In the genomic region with DNA sequence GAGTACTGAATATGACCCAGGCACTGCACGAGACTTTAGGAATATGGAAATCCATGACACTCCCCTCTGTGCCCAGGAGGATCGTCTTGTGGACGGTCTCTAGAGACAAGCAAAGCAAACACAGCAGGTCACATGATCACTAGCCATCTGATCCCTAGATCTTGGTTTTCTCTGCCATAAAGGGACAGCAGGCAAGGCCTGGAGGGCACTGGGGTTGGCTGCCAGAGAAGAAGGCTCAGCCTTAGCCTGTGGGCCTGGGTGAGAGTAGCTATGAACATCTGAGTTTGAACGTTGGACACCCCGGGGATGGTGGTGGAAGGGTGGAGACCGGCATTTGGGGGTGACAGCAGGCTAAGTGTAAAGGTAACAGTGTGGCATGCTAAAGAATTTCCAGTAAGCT, we compare ENCODE assay signal across 28 mouse cellular contexts. TPM values are rescaled to one million over a fixed set of nuclear protein-coding genes. Genes with fewer than 3 reads are reported as not detected.
DNase-seq lines count a peak whose midpoint lies in the region; ATAC-seq and TF ChIP-seq lines count a peak whose summit lies in the region.
"Had no signal": no experiment of that assay in that cellular context is flagged by ENCODE, and none has a peak within 500 bp of the region (broad histone marks: within the 10 kb centered on the region; RNA-seq: fewer than 3 reads in every experiment).

No protein-coding gene starts in this region.

- no peaks in the 10 kb centered on the region for H3K79me2 ChIP-seq in C2C12 (ENCODE audit: control insufficient read depth, insufficient read depth)

- H3K36me3 ChIP-seq in C2C12 (ENCODE audit: control insufficient read depth, insufficient read depth), result no peaks in the 10 kb centered on the region
- H3K36me3 ChIP-seq in hindbrain, embryonic 16.5 days (ENCODE audit: control insufficient read depth, insufficient read depth, low read length), result no peaks in the 10 kb centered on the region

- WGBS in cerebellum, adult 2 months, result 34% methylated on average over 6 of the region's 6 CpGs
- 68% methylated on average over 6 of the region's 6 CpGs for WGBS in hindbrain, embryonic 16.5 days

- peaks cover 33% of the 10 kb centered on the region for H3K4me1 ChIP-seq in cerebellum, adult 2 months (ENCODE audit: control insufficient read depth, insufficient read depth, low read length)
- H3K4me1 ChIP-seq in hindbrain, embryonic 16.5 days (ENCODE audit: control insufficient read depth, insufficient read depth, low read depth, low read length), result no peaks in the 10 kb centered on the region

- DNase-seq in cerebellum, postnatal 25 days, result peak; percentile 44 to 45
- no peak for DNase-seq in cerebellum, adult 2 months
- DNase-seq in left cerebral cortex, postnatal 4 days, result peak; percentile 25
- DNase-seq in left cerebral cortex, postnatal 10 days (ENCODE audit: extremely low spot score in 1 of 2, low spot score in 2 of 2), result no peak
- no peak for DNase-seq in thymus, postnatal 36 days
- DNase-seq: adrenal gland, postnatal 10 days; cerebellum, adult 9-10 months; gastrocnemius, postnatal 14 days; heart, postnatal 36 days; kidney, adult 11 months; kidney, postnatal 14 days; layer of hippocampus, adult 9-11 months; liver; lung, adult 2 months; lung, postnatal 10 days; right cerebral cortex, adult 18-20 months; spleen, adult 18-20 months; thymus, postnatal 14 days had no signal

- no peak for TF ChIP-seq POLR2A in cerebellum, adult 2 months (IDR thresholded peaks at IDR 0.05; ENCODE audit: borderline replicate concordance, insufficient read depth, low read length)

- no peak for TF ChIP-seq CTCF in cerebellum, adult 2 months (IDR thresholded peaks at IDR 0.05; ENCODE audit: borderline replicate concordance, insufficient read depth, low read depth, low read length)
- no peak for TF ChIP-seq CTCF in C2C12 (IDR thresholded peaks at IDR 0.05; ENCODE audit: control insufficient read depth, insufficient read depth, insufficient read length)

- no peaks in the 10 kb centered on the region for H3K9me3 ChIP-seq in hindbrain, embryonic 16.5 days (ENCODE audit: control insufficient read depth, low read length)

- intact Hi-C loops in left cerebral cortex, postnatal 4 days (cut with DNase I), result no loop called here
- intact Hi-C loops in left cerebral cortex, postnatal 10 days (cut with DNase I), result no loop called here

- H3ac ChIP-seq in C2C12 (ENCODE audit: control insufficient read depth, insufficient read length, low read depth), result no peak overlapping the region

- H3K4me3 ChIP-seq in cerebellum, adult 2 months (replicated peaks; ENCODE audit: insufficient read depth, low read depth, low read length), result no peak overlapping the region
- no peak overlapping the region for H3K4me3 ChIP-seq in C2C12 (ENCODE audit: insufficient read depth, poor library complexity, severe bottlenecking)
- no peak overlapping the region for H3K4me3 ChIP-seq in hindbrain, embryonic 16.5 days (ENCODE audit: low read length)
- H3K4me3 ChIP-seq: myocyte had no signal

- H3K27me3 ChIP-seq in cerebellum, adult 2 months (ENCODE audit: control insufficient read depth, insufficient read depth, low read length), result no peaks in the 10 kb centered on the region
- H3K27me3 ChIP-seq in C2C12 (ENCODE audit: control insufficient read depth, insufficient read depth, insufficient read length), result no peaks in the 10 kb centered on the region
- H3K27me3 ChIP-seq in hindbrain, embryonic 16.5 days (replicated peaks; ENCODE audit: control insufficient read depth, insufficient read depth, low read length), result no peaks in the 10 kb centered on the region
- H3K27me3 ChIP-seq: Patski had no signal

- peak; percentile 43; the same call in 1 of the 2 replicates for ATAC-seq in hindbrain, embryonic 16.5 days
- ATAC-seq: forebrain, embryonic 14.5 days; inflammation-experienced regulatory T-cells, adult 6 months; Patski had no signal

- H3K9ac ChIP-seq in hindbrain, embryonic 16.5 days (ENCODE audit: low read depth, low read length), result no peak overlapping the region
- H3K9ac ChIP-seq: liver, embryonic 14.5 days had no signal

- no peak overlapping the region for H3K4me2 ChIP-seq in hindbrain, embryonic 16.5 days (ENCODE audit: low read length)
- H3K4me2 ChIP-seq: heart, embryonic 11.5 days had no signal

- H3K27ac ChIP-seq in cerebellum, adult 2 months (ENCODE audit: insufficient read depth, low read length), result no peak overlapping the region
- H3K27ac ChIP-seq in hindbrain, embryonic 16.5 days (ENCODE audit: low read depth, low read length), result no peak overlapping the region
- H3K27ac ChIP-seq: liver, embryonic 14.5 days; macrophage had no signal

- H3K79me3 ChIP-seq in C2C12 (ENCODE audit: low read depth), result peaks cover 3% of the 10 kb centered on the region

TF ChIP-seq in C2C12, 6 proteins besides CTCF, POLR2A, EP300 and RAD21:
- TF ChIP-seq USF1 (IDR thresholded peaks at IDR 0.05; ENCODE audit: low read depth) (peak; percentile 57), CEBPB (IDR thresholded peaks at IDR 0.05; ENCODE audit: low read depth) (no peak)

RNA-seq across cellular contexts. Expression of a gene that starts 11.4 kb away (rescaled TPM):
- 120 and 131 TPM in 2 replicates for polyA plus RNA-seq in cerebellum, adult 2 months (2012; rRNA removed)
- total RNA-seq in left cerebral cortex, postnatal 4 days (2021), result 100 to 1,000 TPM; 152 to 155 TPM
- 100 to 1,000 TPM; 136 to 140 TPM for total RNA-seq in left cerebral cortex, postnatal 10 days (2021)
- 8.3 TPM for polyA plus RNA-seq in C2C12 (2012; fragmentation: generic; extraction: Trizol)
- 75.4 and 83.4 TPM in 2 replicates for polyA plus RNA-seq in hindbrain, embryonic 16.5 days (2015; fragmentation: Nextera tagmentation; extraction: Ambion mirVana)
- total RNA-seq: granulocyte monocyte progenitor cell, adult 5-6 weeks had no signal
- polyA plus RNA-seq: macrophage had no signal

Comparison
In these comparisons a context has a peak if more than half of its experiments do, and no peak if none do; other contexts are left out.
1. DNase-seq: peak in cerebellum, postnatal 25 days (2 of 2) and left cerebral cortex, postnatal 4 days (single experiment); none in cerebellum, adult 2 months (0 of 2), left cerebral cortex, postnatal 10 days (0 of 2) and thymus, postnatal 36 days (0 of 2).